Mouse (Mus musculus) lung, postnatal 0 days (tissue): Measurements from ENCODE around the gene Fgd1.

ENCODE experiments used
- CTCF ChIP-seq: IDR thresholded peaks from 2 replicates; pipeline ENCODE4 v1.5.1; 2016; ENCODE audit warnings: antibody characterized with exemption, mild to moderate bottlenecking
- EP300 ChIP-seq: IDR thresholded peaks from 2 replicates; pipeline ENCODE4 v1.6.1; 2016; ENCODE audit warnings: antibody characterized with exemption, mild to moderate bottlenecking, control low read depth

- TF ChIP-seq CTCF: no peak
- TF ChIP-seq EP300: no peak
Measured at GRCm38 (mm10) chrX:151067876-151068275, 21.9 kb downstream of the Fgd1 start.
